Mouse (Mus musculus): ENCODE measurements around the gene Mmp20. TPM values are rescaled to one million over a fixed set of nuclear protein-coding genes. Genes with fewer than 3 reads are reported as not detected.

Gene Mmp20
- polyA plus RNA-seq, 1 experiment from 2014 or later: not detected

GRCm38 (mm10) chr9:7647901-7648300 is 19.9 kb downstream of the Mmp20 start:
- no peak overlapping the region for H3K27ac ChIP-seq (ENCODE audit: low read depth, low read length)
- DNase-seq (ENCODE audit: low spot score) (no peak), ATAC-seq (no peak)
- H3K9ac ChIP-seq (ENCODE audit: low read length): no peak overlapping the region
- H3K4me3 ChIP-seq (ENCODE audit: low read depth, low read length): no peak overlapping the region
- H3K9me3 ChIP-seq (replicated peaks; ENCODE audit: control insufficient read depth, low read length): no peaks in the 10 kb centered on the region
- WGBS: 86% methylated on average over 3 of the region's 3 CpGs
- no peaks in the 10 kb centered on the region for H3K4me1 ChIP-seq (ENCODE audit: control insufficient read depth, insufficient read depth, low read length)
- H3K36me3 ChIP-seq (ENCODE audit: control insufficient read depth, insufficient read depth, low read length): no peaks in the 10 kb centered on the region
- no peak overlapping the region for H3K4me2 ChIP-seq (ENCODE audit: low read length)
- H3K27me3 ChIP-seq (replicated peaks; ENCODE audit: control insufficient read depth, insufficient read depth, low read length): no peaks in the 10 kb centered on the region

- Histone ChIP-seq H3K9me3 (replicated peaks; ENCODE audit: control insufficient read depth, low read length) (no peaks in the 10 kb centered on the region), H3K36me3 (ENCODE audit: control insufficient read depth, insufficient read depth, low read length) (no peaks in the 10 kb centered on the region), H3K27me3 (replicated peaks; ENCODE audit: control insufficient read depth, insufficient read depth, low read length) (no peaks in the 10 kb centered on the region), H3K4me2 (ENCODE audit: low read length) (no peak overlapping the region), H3K4me1 (ENCODE audit: control insufficient read depth, insufficient read depth, low read length) (no peaks in the 10 kb centered on the region), H3K27ac (ENCODE audit: low read depth, low read length) (no peak overlapping the region), H3K9ac (ENCODE audit: low read length) (no peak overlapping the region), H3K4me3 (ENCODE audit: low read depth, low read length) (no peak overlapping the region)
- WGBS: 88% methylated on average over 5 of the region's 5 CpGs
- no peak for DNase-seq (ENCODE audit: low spot score)
- ATAC-seq: no peak
Observed at GRCm38 (mm10) chr9:7650397-7651180, 22.6 kb downstream of the Mmp20 start.

GRCm38 (mm10) chr9:7652351-7653085 is 24.5 kb downstream of the Mmp20 start:
- Histone ChIP-seq H3K36me3 (ENCODE audit: control insufficient read depth, insufficient read depth, low read length) (no peaks in the 10 kb centered on the region), H3K27me3 (replicated peaks; ENCODE audit: control insufficient read depth, insufficient read depth, low read length) (no peaks in the 10 kb centered on the region), H3K4me2 (ENCODE audit: low read length) (no peak overlapping the region), H3K9ac (ENCODE audit: low read length) (no peak overlapping the region), H3K4me1 (ENCODE audit: control insufficient read depth, insufficient read depth, low read length) (no peaks in the 10 kb centered on the region), H3K9me3 (replicated peaks; ENCODE audit: control insufficient read depth, low read length) (no peaks in the 10 kb centered on the region), H3K27ac (ENCODE audit: low read depth, low read length) (no peak overlapping the region), H3K4me3 (ENCODE audit: low read depth, low read length) (no peak overlapping the region)
- DNase-seq (ENCODE audit: low spot score) (no peak), ATAC-seq (no peak)
- 89% methylated on average over 5 of the region's 5 CpGs for WGBS

- ATAC-seq: no peak
- 94% methylated on average over 4 of the region's 4 CpGs for WGBS
Observed at GRCm38 (mm10) chr9:7657946-7658345, 29.9 kb downstream of the Mmp20 start.

GRCm38 (mm10) chr9:7659469-7660020 is 31.5 kb downstream of the Mmp20 start:
- no peaks in the 10 kb centered on the region for H3K9me3 ChIP-seq (replicated peaks; ENCODE audit: control insufficient read depth, low read length)
- ATAC-seq (no peak), DNase-seq (ENCODE audit: low spot score) (no peak)
- H3K4me2 ChIP-seq (ENCODE audit: low read length): no peak overlapping the region
- WGBS: 22% methylated on average over 6 of the region's 6 CpGs
- no peaks in the 10 kb centered on the region for H3K27me3 ChIP-seq (replicated peaks; ENCODE audit: control insufficient read depth, insufficient read depth, low read length)
- H3K36me3 ChIP-seq (ENCODE audit: control insufficient read depth, insufficient read depth, low read length): no peaks in the 10 kb centered on the region
- H3K4me1 ChIP-seq (ENCODE audit: control insufficient read depth, insufficient read depth, low read length): no peaks in the 10 kb centered on the region
- no peak overlapping the region for H3K9ac ChIP-seq (ENCODE audit: low read length)
- no peak overlapping the region for H3K4me3 ChIP-seq (ENCODE audit: low read depth, low read length)
- H3K27ac ChIP-seq (ENCODE audit: low read depth, low read length): no peak overlapping the region

More at GRCm38 (mm10) chr9:7657946-7658345, 29.9 kb downstream of the Mmp20 start:
- Histone ChIP-seq H3K4me3 (ENCODE audit: low read depth, low read length) (no peak overlapping the region), H3K9me3 (replicated peaks; ENCODE audit: control insufficient read depth, low read length) (no peaks in the 10 kb centered on the region), H3K4me1 (ENCODE audit: control insufficient read depth, insufficient read depth, low read length) (no peaks in the 10 kb centered on the region), H3K36me3 (ENCODE audit: control insufficient read depth, insufficient read depth, low read length) (no peaks in the 10 kb centered on the region), H3K4me2 (ENCODE audit: low read length) (no peak overlapping the region), H3K27ac (ENCODE audit: low read depth, low read length) (no peak overlapping the region), H3K27me3 (replicated peaks; ENCODE audit: control insufficient read depth, insufficient read depth, low read length) (no peaks in the 10 kb centered on the region), H3K9ac (ENCODE audit: low read length) (no peak overlapping the region)
- no peak for DNase-seq (ENCODE audit: low spot score)

GRCm38 (mm10) chr9:7661371-7661770 is 33.3 kb downstream of the Mmp20 start:
- Histone ChIP-seq H3K9me3 (replicated peaks; ENCODE audit: control insufficient read depth, low read length) (no peaks in the 10 kb centered on the region), H3K36me3 (ENCODE audit: control insufficient read depth, insufficient read depth, low read length) (no peaks in the 10 kb centered on the region), H3K27ac (ENCODE audit: low read depth, low read length) (no peak overlapping the region), H3K4me1 (ENCODE audit: control insufficient read depth, insufficient read depth, low read length) (no peaks in the 10 kb centered on the region), H3K4me3 (ENCODE audit: low read depth, low read length) (no peak overlapping the region), H3K4me2 (ENCODE audit: low read length) (no peak overlapping the region), H3K27me3 (replicated peaks; ENCODE audit: control insufficient read depth, insufficient read depth, low read length) (no peaks in the 10 kb centered on the region), H3K9ac (ENCODE audit: low read length) (no peak overlapping the region)
- WGBS: 100% methylated on average over 1 of the region's 1 CpGs
- ATAC-seq (no peak), DNase-seq (ENCODE audit: low spot score) (no peak)

- WGBS: 93% methylated on average over 1 of the region's 1 CpGs
- H3K27me3 ChIP-seq (replicated peaks; ENCODE audit: control insufficient read depth, insufficient read depth, low read length): no peaks in the 10 kb centered on the region
- no peak overlapping the region for H3K4me2 ChIP-seq (ENCODE audit: low read length)
- ATAC-seq: no peak
- H3K9ac ChIP-seq (ENCODE audit: low read length): no peak overlapping the region
- no peaks in the 10 kb centered on the region for H3K36me3 ChIP-seq (ENCODE audit: control insufficient read depth, insufficient read depth, low read length)
- DNase-seq (ENCODE audit: low spot score): no peak
- no peak overlapping the region for H3K4me3 ChIP-seq (ENCODE audit: low read depth, low read length)
- H3K27ac ChIP-seq (ENCODE audit: low read depth, low read length): no peak overlapping the region
- H3K9me3 ChIP-seq (replicated peaks; ENCODE audit: control insufficient read depth, low read length): no peaks in the 10 kb centered on the region
- no peaks in the 10 kb centered on the region for H3K4me1 ChIP-seq (ENCODE audit: control insufficient read depth, insufficient read depth, low read length)
Observed at GRCm38 (mm10) chr9:7669674-7670073, 41.6 kb downstream of the Mmp20 start.

- DNase-seq (ENCODE audit: low spot score): no peak
- ATAC-seq: no peak
Observed at GRCm38 (mm10) chr9:7672985-7673384, 45.0 kb downstream of the Mmp20 start.

More at GRCm38 (mm10) chr9:7672985-7673384, 45.0 kb downstream of the Mmp20 start:
- no peak overlapping the region for H3K9ac ChIP-seq (ENCODE audit: low read length)
- H3K4me2 ChIP-seq (ENCODE audit: low read length): no peak overlapping the region
- no peak overlapping the region for H3K27ac ChIP-seq (ENCODE audit: low read depth, low read length)
- H3K4me1 ChIP-seq (ENCODE audit: control insufficient read depth, insufficient read depth, low read length): no peaks in the 10 kb centered on the region
- H3K4me3 ChIP-seq (ENCODE audit: low read depth, low read length): no peak overlapping the region
- H3K36me3 ChIP-seq (ENCODE audit: control insufficient read depth, insufficient read depth, low read length): no peaks in the 10 kb centered on the region
- no peaks in the 10 kb centered on the region for H3K27me3 ChIP-seq (replicated peaks; ENCODE audit: control insufficient read depth, insufficient read depth, low read length)
- 88% methylated on average over 9 of the region's 9 CpGs for WGBS
- H3K9me3 ChIP-seq (replicated peaks; ENCODE audit: control insufficient read depth, low read length): no peaks in the 10 kb centered on the region
